Mouse (Mus musculus): ENCODE measurements around the gene Stk11ip. TPM values are rescaled to one million over a fixed set of nuclear protein-coding genes. Genes with fewer than 3 reads are reported as not detected.

The Stk11ip gene
- polyA plus RNA-seq, 1 experiment from 2014 or later: 9.1 TPM

- no peak overlapping the region for H3K4me3 ChIP-seq (ENCODE audit: low read depth, low read length)
- H3K36me3 ChIP-seq (ENCODE audit: control insufficient read depth, insufficient read depth, low read length): no peaks in the 10 kb centered on the region
- H3K4me1 ChIP-seq (ENCODE audit: control insufficient read depth, insufficient read depth, low read length): peaks cover 6% of the 10 kb centered on the region
- no peak overlapping the region for H3K9ac ChIP-seq (ENCODE audit: low read depth, low read length)
- H3K27me3 ChIP-seq (ENCODE audit: control insufficient read depth, insufficient read depth, low read length): no peaks in the 10 kb centered on the region
- no peak overlapping the region for H3K27ac ChIP-seq (ENCODE audit: low read depth, low read length)
- 62% methylated on average over 10 of the region's 10 CpGs for WGBS (ENCODE audit: insufficient replicate concordance)
- no peak overlapping the region for H3K4me2 ChIP-seq
- H3K9me3 ChIP-seq (replicated peaks; ENCODE audit: control insufficient read depth, low read length): no peaks in the 10 kb centered on the region
- ATAC-seq (replicated peaks; ENCODE audit: insufficient number of reproducible peaks, low FRiP score, low TSS enrichment): no peak
Observed at GRCm38 (mm10) chr1:75583034-75583433, 61.7 kb downstream of the Stk11ip start.

GRCm38 (mm10) chr1:75586791-75587190 is 65.5 kb downstream of the Stk11ip start:
- Histone ChIP-seq H3K9ac (ENCODE audit: low read depth, low read length) (no peak overlapping the region), H3K4me1 (ENCODE audit: control insufficient read depth, insufficient read depth, low read length) (peaks cover 26% of the 10 kb centered on the region), H3K9me3 (replicated peaks; ENCODE audit: control insufficient read depth, low read length) (no peaks in the 10 kb centered on the region), H3K36me3 (ENCODE audit: control insufficient read depth, insufficient read depth, low read length) (no peaks in the 10 kb centered on the region), H3K27ac (ENCODE audit: low read depth, low read length) (no peak overlapping the region), H3K27me3 (ENCODE audit: control insufficient read depth, insufficient read depth, low read length) (no peaks in the 10 kb centered on the region), H3K4me2 (no peak overlapping the region), H3K4me3 (ENCODE audit: low read depth, low read length) (no peak overlapping the region)
- no peak for ATAC-seq (replicated peaks; ENCODE audit: insufficient number of reproducible peaks, low FRiP score, low TSS enrichment)
- 91% methylated on average over 3 of the region's 3 CpGs for WGBS (ENCODE audit: insufficient replicate concordance)

Other genes with a start within 250 kb of the Stk11ip start
- 0.30 TPM in 1 of 2 replicates, not detected in the other for gene Resp18, start 243.1 kb upstream of the Stk11ip start, polyA plus RNA-seq (2014; fragmentation: Nextera tagmentation; extraction: Ambion mirVana)
- gene Dnpep, start 203.5 kb upstream of the Stk11ip start, polyA plus RNA-seq (2014; fragmentation: Nextera tagmentation; extraction: Ambion mirVana): 119 and 121 TPM in 2 replicates
- gene Des, start 161.2 kb upstream of the Stk11ip start, polyA plus RNA-seq (2014; fragmentation: Nextera tagmentation; extraction: Ambion mirVana): 428 and 477 TPM in 2 replicates
- gene Speg, start 146.2 kb upstream of the Stk11ip start, polyA plus RNA-seq (2014; fragmentation: Nextera tagmentation; extraction: Ambion mirVana): 60.7 and 66.5 TPM in 2 replicates
- 49.8 and 57.2 TPM in 2 replicates for gene Gmppa, start 85.6 kb upstream of the Stk11ip start, polyA plus RNA-seq (2014; fragmentation: Nextera tagmentation; extraction: Ambion mirVana)
- 0.11 TPM in 2 replicates for gene Asic4, start 71.1 kb upstream of the Stk11ip start, polyA plus RNA-seq (2014; fragmentation: Nextera tagmentation; extraction: Ambion mirVana)
- gene Chpf, start 42.2 kb upstream of the Stk11ip start, polyA plus RNA-seq (2014; fragmentation: Nextera tagmentation; extraction: Ambion mirVana): 21.4 and 24.6 TPM in 2 replicates
- gene Tmem198, start 42.0 kb upstream of the Stk11ip start, polyA plus RNA-seq (2014; fragmentation: Nextera tagmentation; extraction: Ambion mirVana): 0.14 and 0.54 TPM in 2 replicates
- 98.8 and 102 TPM in 2 replicates for gene Obsl1, start 15.1 kb upstream of the Stk11ip start, polyA plus RNA-seq (2014; fragmentation: Nextera tagmentation; extraction: Ambion mirVana)
- gene Inha, start 14.5 kb upstream of the Stk11ip start, polyA plus RNA-seq (2014; fragmentation: Nextera tagmentation; extraction: Ambion mirVana): 4.0 and 4.8 TPM in 2 replicates
- 13.3 and 14.2 TPM in 2 replicates for gene Slc4a3, start 24.7 kb downstream of the Stk11ip start, polyA plus RNA-seq (2014; fragmentation: Nextera tagmentation; extraction: Ambion mirVana)

Measured in heart, embryonic 11.5 days (tissue).